Comparison of ENCODE assay signal across 8 mouse cellular contexts in genomic region chr15:102358126-102358525, GRCm38 (mm10). TPM values are rescaled to one million over a fixed set of nuclear protein-coding genes. Genes with fewer than 3 reads are reported as not detected.
A peak's percentile ranks its signal among the peaks of the same experiment; 100 is the strongest.
DNase-seq lines count a peak whose midpoint lies in the region; ATAC-seq and TF ChIP-seq lines count a peak whose summit lies in the region.

No protein-coding gene starts in this region.

- peak overlapping the region; percentile 23; the same call in 1 of the 2 replicates for H3K4me3 ChIP-seq in liver, embryonic 11.5 days (ENCODE audit: low read depth, low read length)
- no peak overlapping the region for H3K4me3 ChIP-seq in liver, postnatal 0 days (ENCODE audit: low read depth, low read length)
- H3K4me3 ChIP-seq in forebrain, embryonic 12.5 days (replicated peaks): peak overlapping the region; percentile 6; the same call in 1 of the 2 replicates
- H3K4me3 ChIP-seq in limb, embryonic 15.5 days: peak overlapping the region; percentile 6

- intact Hi-C loops in gastrocnemius, postnatal 36 days (cut with DNase I): no loop called here

- no peak for ATAC-seq in liver, embryonic 11.5 days (replicated peaks; ENCODE audit: low FRiP score)
- ATAC-seq in liver, postnatal 0 days: no peak
- no peak for ATAC-seq in forebrain, embryonic 12.5 days (ENCODE audit: low FRiP score)
- ATAC-seq in limb, embryonic 15.5 days (ENCODE audit: insufficient number of reproducible peaks, low FRiP score, low TSS enrichment, low read depth): no peak

- DNase-seq in liver, embryonic 11.5 days (ENCODE audit: low spot score): no peak
- DNase-seq in liver, postnatal 0 days: no peak
- peak; percentile 44 for DNase-seq in thymus, postnatal 0 days (ENCODE audit: low spot score)
- DNase-seq in layer of hippocampus, postnatal 10 days (ENCODE audit: low spot score in 2 of 2): no peak
- no peak for DNase-seq in gastrocnemius, postnatal 36 days
- no peak for DNase-seq in adrenal gland, adult 8-10 months

- no peak for TF ChIP-seq EP300 in liver, postnatal 0 days (IDR thresholded peaks at IDR 0.05; ENCODE audit: low read depth)

- H3K36me3 ChIP-seq in liver, embryonic 11.5 days (ENCODE audit: control insufficient read depth, insufficient read depth, low read length): no peaks in the 10 kb centered on the region
- H3K36me3 ChIP-seq in liver, postnatal 0 days (replicated peaks; ENCODE audit: insufficient read depth, low read length): no peaks in the 10 kb centered on the region
- no peaks in the 10 kb centered on the region for H3K36me3 ChIP-seq in forebrain, embryonic 12.5 days (replicated peaks)
- H3K36me3 ChIP-seq in limb, embryonic 15.5 days: no peaks in the 10 kb centered on the region

- H3K4me2 ChIP-seq in liver, embryonic 11.5 days: peak overlapping the region; percentile 50
- no peak overlapping the region for H3K4me2 ChIP-seq in liver, postnatal 0 days (ENCODE audit: low read depth, low read length)
- H3K4me2 ChIP-seq in forebrain, embryonic 12.5 days: peak overlapping the region; percentile 43
- peak overlapping the region; percentile 35 for H3K4me2 ChIP-seq in limb, embryonic 15.5 days

- H3K9me3 ChIP-seq in liver, embryonic 11.5 days (ENCODE audit: control insufficient read depth, low read length): no peaks in the 10 kb centered on the region
- H3K9me3 ChIP-seq in liver, postnatal 0 days (ENCODE audit: low read length): no peaks in the 10 kb centered on the region
- H3K9me3 ChIP-seq in forebrain, embryonic 12.5 days: no peaks in the 10 kb centered on the region
- H3K9me3 ChIP-seq in limb, embryonic 15.5 days: no peaks in the 10 kb centered on the region

- H3K27me3 ChIP-seq in liver, embryonic 11.5 days (replicated peaks; ENCODE audit: control insufficient read depth, insufficient read depth, low read length): peaks cover 54% of the 10 kb centered on the region
- peaks cover 65% of the 10 kb centered on the region for H3K27me3 ChIP-seq in liver, postnatal 0 days (ENCODE audit: insufficient read depth, low read length)
- H3K27me3 ChIP-seq in forebrain, embryonic 12.5 days: peaks cover 65% of the 10 kb centered on the region
- H3K27me3 ChIP-seq in limb, embryonic 15.5 days: peaks cover 17% of the 10 kb centered on the region

- H3K4me1 ChIP-seq in liver, embryonic 11.5 days (replicated peaks; ENCODE audit: control insufficient read depth, insufficient read depth, low read length): peaks cover 17% of the 10 kb centered on the region
- H3K4me1 ChIP-seq in liver, postnatal 0 days (ENCODE audit: insufficient read depth): peaks cover 17% of the 10 kb centered on the region
- H3K4me1 ChIP-seq in forebrain, embryonic 12.5 days: peaks cover 43% of the 10 kb centered on the region
- H3K4me1 ChIP-seq in limb, embryonic 15.5 days: peaks cover 45% of the 10 kb centered on the region

- H3K9ac ChIP-seq in liver, embryonic 11.5 days (ENCODE audit: low read depth, low read length): peak overlapping the region; percentile 34; the same call in 1 of the 2 replicates
- H3K9ac ChIP-seq in liver, postnatal 0 days (replicated peaks): no peak overlapping the region
- H3K9ac ChIP-seq in forebrain, embryonic 12.5 days: no peak overlapping the region
- H3K9ac ChIP-seq in limb, embryonic 15.5 days: no peak overlapping the region

- no peak for TF ChIP-seq CTCF in liver, postnatal 0 days (IDR thresholded peaks at IDR 0.05; ENCODE audit: low read depth)

- H3K27ac ChIP-seq in liver, embryonic 11.5 days (ENCODE audit: low read depth, low read length): no peak overlapping the region
- H3K27ac ChIP-seq in liver, postnatal 0 days (ENCODE audit: low read depth): no peak overlapping the region
- H3K27ac ChIP-seq in forebrain, embryonic 12.5 days: no peak overlapping the region
- no peak overlapping the region for H3K27ac ChIP-seq in limb, embryonic 15.5 days

- 5% methylated on average over 25 of the region's 25 CpGs for WGBS in liver, embryonic 11.5 days
- WGBS in liver, postnatal 0 days (ENCODE audit: insufficient replicate concordance): 6% methylated on average over 22 of the region's 25 CpGs
- WGBS in forebrain, embryonic 12.5 days: 1% methylated on average over 25 of the region's 25 CpGs
- 4% methylated on average over 25 of the region's 25 CpGs for WGBS in limb, embryonic 15.5 days

RNA-seq across cellular contexts. Expression of gene Aaas, which starts 7.6 kb away (rescaled TPM):
- polyA plus RNA-seq in liver, embryonic 11.5 days (2014; fragmentation: Nextera tagmentation; extraction: Ambion mirVana): 99.3 and 108 TPM in 2 replicates
- polyA plus RNA-seq in liver, postnatal 0 days (2015; fragmentation: Nextera tagmentation; extraction: Ambion mirVana): 15.6 and 18.8 TPM in 2 replicates
- polyA plus RNA-seq in forebrain, embryonic 12.5 days (2016; fragmentation: Nextera tagmentation; extraction: Ambion mirVana): 75.0 and 78.2 TPM in 2 replicates
- polyA plus RNA-seq in limb, embryonic 15.5 days (2015; fragmentation: Nextera tagmentation; extraction: Ambion mirVana): 61.3 and 62.0 TPM in 2 replicates
- 56.8 and 61.7 TPM in 2 replicates for polyA plus RNA-seq in thymus, postnatal 0 days (2015; fragmentation: Nextera tagmentation; extraction: Ambion mirVana)
- 10 to 100 TPM; 23.2 to 26.3 TPM for total RNA-seq in layer of hippocampus, postnatal 10 days (2021)
- 1 to 10 TPM; 4.3 to 7.3 TPM for total RNA-seq in gastrocnemius, postnatal 36 days (2021)
- 10 to 100 TPM; 15.6 to 31.6 (median 21.4) TPM for total RNA-seq in adrenal gland, adult 8-10 months (2022)

RNA-seq across cellular contexts. Expression of gene Sp7, which starts 8.9 kb away (rescaled TPM):
- 0.57 and 1.5 TPM in 2 replicates for polyA plus RNA-seq in liver, embryonic 11.5 days (2014; fragmentation: Nextera tagmentation; extraction: Ambion mirVana)
- not detected in 2 replicates for polyA plus RNA-seq in liver, postnatal 0 days (2015; fragmentation: Nextera tagmentation; extraction: Ambion mirVana)
- polyA plus RNA-seq in forebrain, embryonic 12.5 days (2016; fragmentation: Nextera tagmentation; extraction: Ambion mirVana): 0.32 and 0.46 TPM in 2 replicates
- polyA plus RNA-seq in limb, embryonic 15.5 days (2015; fragmentation: Nextera tagmentation; extraction: Ambion mirVana): 12.6 and 18.1 TPM in 2 replicates
- 0.10 and 0.13 TPM in 2 replicates for polyA plus RNA-seq in thymus, postnatal 0 days (2015; fragmentation: Nextera tagmentation; extraction: Ambion mirVana)
- total RNA-seq in layer of hippocampus, postnatal 10 days (2021): under 1 TPM; 0.18 to 0.27 TPM
- total RNA-seq in gastrocnemius, postnatal 36 days (2021): not detected
- under 1 TPM; 0.17 to 0.48 (median 0.33) TPM for total RNA-seq in adrenal gland, adult 8-10 months (2022)

RNA-seq across cellular contexts. Expression of gene Myg1, which starts 26.6 kb away (rescaled TPM):
- 97.0 and 104 TPM in 2 replicates for polyA plus RNA-seq in liver, embryonic 11.5 days (2014; fragmentation: Nextera tagmentation; extraction: Ambion mirVana)
- polyA plus RNA-seq in liver, postnatal 0 days (2015; fragmentation: Nextera tagmentation; extraction: Ambion mirVana): 28.1 and 30.8 TPM in 2 replicates
- polyA plus RNA-seq in forebrain, embryonic 12.5 days (2016; fragmentation: Nextera tagmentation; extraction: Ambion mirVana): 105 and 110 TPM in 2 replicates
- polyA plus RNA-seq in limb, embryonic 15.5 days (2015; fragmentation: Nextera tagmentation; extraction: Ambion mirVana): 81.8 and 86.3 TPM in 2 replicates
- 94.7 and 107 TPM in 2 replicates for polyA plus RNA-seq in thymus, postnatal 0 days (2015; fragmentation: Nextera tagmentation; extraction: Ambion mirVana)
- total RNA-seq in layer of hippocampus, postnatal 10 days (2021): 10 to 100 TPM; 61.8 to 62.8 TPM
- 10 to 100 TPM; 14.8 to 16.3 TPM for total RNA-seq in gastrocnemius, postnatal 36 days (2021)
- total RNA-seq in adrenal gland, adult 8-10 months (2022): 10 to 100 TPM; 65.4 to 96.8 (median 89.3) TPM

RNA-seq across cellular contexts. Expression of gene Pfdn5, which starts 32.2 kb away (rescaled TPM):
- 236 and 254 TPM in 2 replicates for polyA plus RNA-seq in liver, embryonic 11.5 days (2014; fragmentation: Nextera tagmentation; extraction: Ambion mirVana)
- polyA plus RNA-seq in liver, postnatal 0 days (2015; fragmentation: Nextera tagmentation; extraction: Ambion mirVana): 172 and 179 TPM in 2 replicates
- 352 and 355 TPM in 2 replicates for polyA plus RNA-seq in forebrain, embryonic 12.5 days (2016; fragmentation: Nextera tagmentation; extraction: Ambion mirVana)
- polyA plus RNA-seq in limb, embryonic 15.5 days (2015; fragmentation: Nextera tagmentation; extraction: Ambion mirVana): 314 and 380 TPM in 2 replicates
- 446 and 454 TPM in 2 replicates for polyA plus RNA-seq in thymus, postnatal 0 days (2015; fragmentation: Nextera tagmentation; extraction: Ambion mirVana)
- 100 to 1,000 TPM; 379 to 390 TPM for total RNA-seq in layer of hippocampus, postnatal 10 days (2021)
- total RNA-seq in gastrocnemius, postnatal 36 days (2021): 100 to 1,000 TPM; 189 to 216 TPM
- 100 to 1,000 TPM; 440 to 517 (median 466) TPM for total RNA-seq in adrenal gland, adult 8-10 months (2022)

RNA-seq across cellular contexts. Expression of gene Sp1, which starts 47.8 kb away (rescaled TPM):
- 9.7 and 10.6 TPM in 2 replicates for polyA plus RNA-seq in liver, embryonic 11.5 days (2014; fragmentation: Nextera tagmentation; extraction: Ambion mirVana)
- polyA plus RNA-seq in liver, postnatal 0 days (2015; fragmentation: Nextera tagmentation; extraction: Ambion mirVana): 2.8 and 2.9 TPM in 2 replicates
- polyA plus RNA-seq in forebrain, embryonic 12.5 days (2016; fragmentation: Nextera tagmentation; extraction: Ambion mirVana): 10.8 and 11.2 TPM in 2 replicates
- 9.3 and 11.1 TPM in 2 replicates for polyA plus RNA-seq in limb, embryonic 15.5 days (2015; fragmentation: Nextera tagmentation; extraction: Ambion mirVana)
- 9.7 and 10.9 TPM in 2 replicates for polyA plus RNA-seq in thymus, postnatal 0 days (2015; fragmentation: Nextera tagmentation; extraction: Ambion mirVana)
- total RNA-seq in layer of hippocampus, postnatal 10 days (2021): 10 to 100 TPM; 26.2 to 27.6 TPM
- total RNA-seq in gastrocnemius, postnatal 36 days (2021): 10 to 100 TPM; 20.2 to 22.8 TPM
- total RNA-seq in adrenal gland, adult 8-10 months (2022): 10 to 100 TPM; 75.8 to 97.0 (median 91.9) TPM
